Mouse (Mus musculus) liver, postnatal 0 days (tissue): Measurements from ENCODE around the gene Tjp3.

Experiments
- CTCF ChIP-seq: sonication (generic); IDR thresholded peaks from 2 replicates; pipeline ENCODE4 v1.5.1; 2016; ENCODE audit warnings: antibody characterized with exemption, low read depth
- EP300 ChIP-seq: IDR thresholded peaks from 2 replicates; pipeline ENCODE4 v1.6.1; 2016; ENCODE audit warnings: antibody characterized with exemption, low read depth, mild to moderate bottlenecking

DNA sequence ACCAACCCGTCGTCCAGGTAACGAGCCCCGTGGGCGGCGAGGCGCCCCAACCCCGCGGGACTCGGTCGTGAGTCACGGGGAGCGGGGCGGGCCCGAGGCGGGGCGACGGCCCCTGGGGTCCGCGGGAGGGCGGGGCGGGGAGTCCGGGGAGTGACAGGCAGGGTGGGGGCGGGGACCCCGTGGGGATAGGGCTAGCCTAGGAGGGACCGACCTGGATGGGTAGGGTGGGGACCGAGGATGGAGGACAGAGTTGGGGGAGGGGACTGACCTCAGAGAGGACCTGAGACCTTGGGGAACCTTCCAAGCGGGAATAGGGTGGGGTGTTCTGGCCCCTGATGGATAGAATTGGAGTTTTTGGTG is 58.2 kb downstream of the Tjp3 start:
- no peak for TF ChIP-seq CTCF
- TF ChIP-seq EP300, result no peak
